Mouse (Mus musculus) hindbrain, embryonic 10.5 days (tissue): ENCODE measurements around the gene Vamp5. TPM values are rescaled to one million over a fixed set of nuclear protein-coding genes. Genes with fewer than 3 reads are reported as not detected.
A peak's percentile ranks its signal among the peaks of the same experiment; 100 is the strongest.

ENCODE experiments used
- DNase-seq: peaks from one replicate; pipeline ENCODE4 v3.0.0-alpha.2; 2017; ENCODE audit warnings: low spot score
- H3K27ac ChIP-seq: fragments of 300-500 bp; sonication (generic); 2 replicates; pipeline ENCODE4 v1.5.1; 2016; ENCODE audit warnings: mild to moderate bottlenecking, moderate library complexity
- H3K27me3 ChIP-seq: fragments of 300-500 bp; sonication (generic); 2 replicates; pipeline ENCODE4 v1.6.1; 2016; ENCODE audit warnings: mild to moderate bottlenecking; ENCODE audit not compliant: poor library complexity, insufficient read depth, severe bottlenecking
- H3K36me3 ChIP-seq: fragments of 300-500 bp; sonication (generic); 2 replicates; pipeline ENCODE4 v1.6.1; 2016; ENCODE audit warnings: mild to moderate bottlenecking, moderate library complexity
- H3K4me1 ChIP-seq: fragments of 300-500 bp; sonication (generic); replicated peaks from 2 replicates; pipeline ENCODE4 v1.6.1; 2016; ENCODE audit warnings: mild to moderate bottlenecking
- H3K4me3 ChIP-seq: fragments of 300-500 bp; sonication (generic); 2 replicates; pipeline ENCODE4 v1.5.1; 2016; ENCODE audit warnings: mild to moderate bottlenecking, moderate library complexity
- H3K9me3 ChIP-seq: fragments of 300-500 bp; sonication (generic); 2 replicates; pipeline ENCODE4 v1.6.1; 2016; ENCODE audit warnings: mild to moderate bottlenecking, moderate library complexity
- WGBS: fragments of 180-500 bp; shearing (Covaris S2); methylation state at CpG from one replicate; pipeline ENCODE4 v1.1.7; 2016; 5-methylcytosine and 5-hydroxymethylcytosine counted together
- polyA plus RNA-seq: library from polyadenylated mRNA; unstranded; fragments of >200 nt; fragmentation: Nextera tagmentation; extraction: Ambion mirVana; gene quantifications from 2 replicates; pipeline ENCODE4 v1.2.1, GENCODE M21; 2016

Gene Vamp5
- polyA plus RNA-seq, 1 experiment from 2014 or later: 13.6 TPM

DNA sequence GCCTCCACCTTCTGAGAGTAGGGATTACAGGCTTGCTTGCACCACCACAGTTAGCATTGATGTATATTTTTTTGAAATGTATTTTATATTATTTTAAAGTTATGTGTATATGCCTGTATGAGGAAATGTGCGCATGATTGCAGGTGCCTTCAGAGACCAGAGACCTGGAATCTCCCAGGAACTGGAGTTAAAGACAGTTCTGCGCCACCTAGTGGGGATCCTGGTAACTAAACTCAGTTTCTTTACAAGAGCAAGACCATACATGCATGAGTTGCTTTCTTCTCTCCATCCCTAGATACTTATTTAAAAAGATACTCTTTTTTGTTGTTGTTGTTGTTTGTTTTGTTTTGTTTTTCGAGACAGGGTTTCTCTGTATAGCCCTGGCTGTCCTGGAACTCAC lies 29.3 kb upstream of the Vamp5 start:
- no peaks in the 10 kb centered on the region for H3K36me3 ChIP-seq
- H3K4me1 ChIP-seq: peaks cover 7% of the 10 kb centered on the region
- WGBS: 17% methylated on average over 3 of the region's 3 CpGs
- no peaks in the 10 kb centered on the region for H3K27me3 ChIP-seq
- H3K27ac ChIP-seq: no peak overlapping the region
- no peaks in the 10 kb centered on the region for H3K9me3 ChIP-seq
- peak; percentile 50 for DNase-seq
- no peak overlapping the region for H3K4me3 ChIP-seq

DNA sequence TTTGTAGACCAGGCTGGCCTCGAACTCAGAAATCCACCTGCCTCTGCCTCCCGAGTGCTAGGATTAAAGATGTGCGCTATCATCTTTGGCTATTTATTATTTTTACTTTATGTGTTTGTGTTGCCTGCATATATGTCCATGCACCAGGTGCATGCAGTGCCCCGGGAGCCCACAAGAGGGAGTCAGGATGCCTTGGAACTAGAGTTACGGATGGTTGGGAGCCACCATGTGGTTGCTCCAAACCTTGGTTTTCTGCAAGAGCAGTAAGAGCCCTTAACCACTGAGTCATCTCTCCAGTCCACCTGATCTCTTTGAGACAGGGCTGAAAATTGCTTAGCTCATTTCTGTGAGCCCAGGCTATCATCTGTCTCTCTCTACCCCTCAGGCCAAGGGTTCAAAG lies 26.9 kb upstream of the Vamp5 start:
- H3K4me1 ChIP-seq: no peaks in the 10 kb centered on the region
- no peaks in the 10 kb centered on the region for H3K27me3 ChIP-seq
- H3K4me3 ChIP-seq: no peak overlapping the region
- H3K36me3 ChIP-seq: no peaks in the 10 kb centered on the region
- no peaks in the 10 kb centered on the region for H3K9me3 ChIP-seq
- DNase-seq: peak; percentile 89
- H3K27ac ChIP-seq: no peak overlapping the region
- 2% methylated on average over 5 of the region's 5 CpGs for WGBS

DNA sequence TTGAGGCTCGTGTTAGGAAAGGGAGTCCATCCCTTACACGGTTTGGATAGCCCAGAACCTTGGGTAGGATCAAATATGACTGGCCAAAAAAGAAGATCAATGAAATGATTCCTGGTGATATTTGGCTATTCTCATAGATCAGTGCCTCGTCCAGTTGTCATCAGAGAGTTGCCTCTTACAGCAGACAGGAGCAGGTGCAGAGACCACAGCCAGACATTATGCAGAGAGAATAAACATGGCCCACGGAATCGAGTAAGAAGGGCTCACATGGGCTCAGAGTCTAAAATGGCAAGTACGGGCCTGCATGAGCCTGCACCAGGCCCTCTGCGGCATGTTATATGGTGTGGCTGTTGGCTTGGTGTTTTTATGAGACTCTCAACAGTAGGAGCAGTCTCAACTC lies 25.1 kb upstream of the Vamp5 start:
- no peak overlapping the region for H3K27ac ChIP-seq
- H3K4me1 ChIP-seq: no peaks in the 10 kb centered on the region
- H3K36me3 ChIP-seq: no peaks in the 10 kb centered on the region
- H3K27me3 ChIP-seq: no peaks in the 10 kb centered on the region
- WGBS: 85% methylated on average over 7 of the region's 7 CpGs
- no peak overlapping the region for H3K4me3 ChIP-seq
- DNase-seq: no peak
- no peaks in the 10 kb centered on the region for H3K9me3 ChIP-seq

DNA sequence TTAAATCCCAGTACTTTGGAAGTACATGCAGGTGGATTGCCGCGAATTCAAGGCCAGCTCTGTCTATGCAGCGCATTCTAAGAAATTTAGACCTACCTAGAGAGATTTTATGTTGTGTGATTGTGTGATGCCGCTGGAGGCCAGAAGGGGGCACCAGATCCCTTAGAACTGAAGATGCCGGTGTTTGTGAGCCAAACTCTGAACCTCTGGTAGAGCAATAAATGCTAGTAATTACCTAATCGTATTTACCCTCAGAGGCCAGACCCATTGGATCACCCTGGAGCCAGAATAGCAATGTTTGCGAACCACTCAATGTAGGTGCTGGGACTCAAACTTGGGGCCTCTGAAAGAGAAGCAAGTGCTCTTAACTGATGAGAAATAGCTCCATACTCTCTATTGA lies 21.6 kb upstream of the Vamp5 start:
- no peaks in the 10 kb centered on the region for H3K36me3 ChIP-seq
- peak; percentile 69 for DNase-seq
- 28% methylated on average over 7 of the region's 7 CpGs for WGBS

DNA sequence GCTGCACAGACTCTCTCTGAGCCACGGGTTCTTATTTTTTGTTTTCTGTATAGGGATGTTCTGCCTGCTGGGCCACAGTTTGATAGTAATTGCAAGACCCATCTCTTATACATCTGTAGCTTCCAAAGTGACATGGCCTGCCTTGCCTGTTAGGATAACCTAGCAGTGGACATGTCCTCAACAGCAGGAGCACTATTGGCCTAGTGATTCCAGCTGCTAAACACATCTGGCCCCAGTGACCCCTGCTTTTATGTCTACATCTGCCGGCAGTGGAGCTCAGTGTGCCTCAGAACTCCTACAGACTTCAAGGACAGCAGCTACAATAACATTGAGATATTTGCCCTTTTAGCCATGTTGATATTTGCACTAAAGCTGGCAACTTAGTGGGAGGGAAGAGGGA lies 19.7 kb upstream of the Vamp5 start:
- no peaks in the 10 kb centered on the region for H3K36me3 ChIP-seq
- H3K4me3 ChIP-seq: no peak overlapping the region
- 38% methylated on average over 2 of the region's 2 CpGs for WGBS
- H3K9me3 ChIP-seq: no peaks in the 10 kb centered on the region
- H3K4me1 ChIP-seq: no peaks in the 10 kb centered on the region
- H3K27ac ChIP-seq: no peak overlapping the region
- peak; percentile 38 for DNase-seq
- H3K27me3 ChIP-seq: no peaks in the 10 kb centered on the region

More for the DNA sequence above, 21.6 kb upstream of the Vamp5 start:
- Histone ChIP-seq H3K4me3 (no peak overlapping the region), H3K27me3 (no peaks in the 10 kb centered on the region), H3K9me3 (no peaks in the 10 kb centered on the region), H3K27ac (no peak overlapping the region), H3K4me1 (no peaks in the 10 kb centered on the region)

DNA sequence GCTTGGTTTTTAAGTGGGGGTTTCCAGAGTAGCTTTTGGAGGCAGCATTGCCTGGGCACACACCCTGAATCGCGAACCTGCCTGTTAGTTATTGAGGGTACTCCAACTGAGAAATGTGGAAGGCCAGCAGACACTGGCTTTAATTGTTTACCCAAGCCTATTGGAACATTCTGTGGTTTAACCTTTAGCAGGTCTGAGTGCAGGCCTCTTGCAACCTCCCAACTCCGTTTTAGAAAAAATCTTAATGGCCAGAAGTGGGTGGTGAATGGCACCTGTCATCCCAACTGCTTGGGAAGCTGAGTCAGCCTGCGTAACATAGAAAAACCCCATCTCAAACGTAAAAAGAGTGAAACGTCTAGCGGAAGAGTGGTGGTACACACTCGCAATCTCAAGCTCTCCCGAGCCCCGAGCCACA lies 16.6 kb upstream of the Vamp5 start:
- DNase-seq: no peak
- no peaks in the 10 kb centered on the region for H3K4me1 ChIP-seq
- no peaks in the 10 kb centered on the region for H3K36me3 ChIP-seq
- 83% methylated on average over 10 of the region's 10 CpGs for WGBS
- no peaks in the 10 kb centered on the region for H3K27me3 ChIP-seq
- H3K9me3 ChIP-seq: no peaks in the 10 kb centered on the region
- no peak overlapping the region for H3K4me3 ChIP-seq
- no peak overlapping the region for H3K27ac ChIP-seq

DNA sequence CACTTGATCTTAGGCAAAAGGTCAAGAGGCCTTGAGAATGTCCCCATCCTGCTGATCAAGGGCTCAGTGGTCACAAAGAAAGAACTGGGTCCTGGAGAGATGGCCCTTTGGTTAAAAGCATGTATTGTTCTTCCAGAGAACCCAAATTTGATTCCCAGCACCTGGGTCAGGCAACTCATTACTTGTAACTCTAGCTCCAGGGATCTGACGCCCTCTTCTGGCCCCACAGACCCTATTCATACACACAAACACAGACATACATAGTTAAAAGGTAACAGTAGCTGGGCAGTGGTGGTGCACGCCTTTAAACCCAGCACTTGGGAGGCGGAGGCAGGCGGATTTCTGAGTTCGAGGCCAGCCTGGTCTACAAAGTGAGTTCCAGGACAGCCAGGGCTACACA lies 12.1 kb upstream of the Vamp5 start:
- 89% methylated on average over 5 of the region's 5 CpGs for WGBS
- no peak for DNase-seq

DNA sequence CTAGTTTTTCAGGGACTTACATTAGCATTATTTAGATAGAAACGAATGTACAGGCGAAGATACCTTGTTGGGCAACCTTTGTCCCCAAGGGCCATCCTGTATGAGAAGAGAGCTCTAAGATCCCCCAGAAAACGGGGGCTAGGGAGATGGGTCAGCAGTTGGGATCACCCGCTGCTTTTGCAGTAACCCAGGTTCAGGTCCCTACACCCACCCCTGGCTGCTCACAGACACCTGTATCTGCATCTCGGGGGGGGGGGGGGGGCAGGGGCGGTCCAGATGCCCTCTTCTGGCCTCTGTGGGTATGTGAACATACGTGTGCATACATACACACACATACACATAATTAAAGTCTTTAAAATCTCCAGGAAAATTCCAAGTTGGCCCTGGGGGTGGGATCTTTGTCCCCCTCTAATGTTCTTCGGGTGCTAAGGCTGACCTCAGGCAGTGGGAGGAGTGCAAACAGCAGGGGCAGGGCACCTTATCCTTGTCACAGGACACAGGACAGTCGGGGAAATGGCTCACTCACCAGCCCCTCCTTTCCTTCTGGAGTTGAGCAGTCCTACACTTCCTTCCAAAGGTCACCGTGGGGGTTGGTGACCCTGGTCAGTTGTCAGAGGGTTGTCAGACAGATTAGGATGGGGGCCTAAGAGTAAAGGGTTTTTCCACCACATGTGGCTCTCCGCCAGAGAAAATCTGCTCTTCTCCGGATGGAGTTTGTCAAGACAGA lies 10.7 kb upstream of the Vamp5 start:
- H3K27me3 ChIP-seq: peaks cover 25% of the 10 kb centered on the region
- no peaks in the 10 kb centered on the region for H3K36me3 ChIP-seq
- peak overlapping the region; percentile 58 for H3K4me3 ChIP-seq
- DNase-seq: peak; percentile 40
- 12% methylated on average over 12 of the region's 12 CpGs for WGBS
- peak overlapping the region; percentile 86 for H3K27ac ChIP-seq
- peaks cover 29% of the 10 kb centered on the region for H3K4me1 ChIP-seq
- no peaks in the 10 kb centered on the region for H3K9me3 ChIP-seq

More for the DNA sequence above, 12.1 kb upstream of the Vamp5 start:
- H3K27me3 ChIP-seq: peaks cover 25% of the 10 kb centered on the region
- no peaks in the 10 kb centered on the region for H3K9me3 ChIP-seq
- H3K36me3 ChIP-seq: no peaks in the 10 kb centered on the region
- no peak overlapping the region for H3K4me3 ChIP-seq
- no peak overlapping the region for H3K27ac ChIP-seq
- H3K4me1 ChIP-seq: peaks cover 29% of the 10 kb centered on the region

DNA sequence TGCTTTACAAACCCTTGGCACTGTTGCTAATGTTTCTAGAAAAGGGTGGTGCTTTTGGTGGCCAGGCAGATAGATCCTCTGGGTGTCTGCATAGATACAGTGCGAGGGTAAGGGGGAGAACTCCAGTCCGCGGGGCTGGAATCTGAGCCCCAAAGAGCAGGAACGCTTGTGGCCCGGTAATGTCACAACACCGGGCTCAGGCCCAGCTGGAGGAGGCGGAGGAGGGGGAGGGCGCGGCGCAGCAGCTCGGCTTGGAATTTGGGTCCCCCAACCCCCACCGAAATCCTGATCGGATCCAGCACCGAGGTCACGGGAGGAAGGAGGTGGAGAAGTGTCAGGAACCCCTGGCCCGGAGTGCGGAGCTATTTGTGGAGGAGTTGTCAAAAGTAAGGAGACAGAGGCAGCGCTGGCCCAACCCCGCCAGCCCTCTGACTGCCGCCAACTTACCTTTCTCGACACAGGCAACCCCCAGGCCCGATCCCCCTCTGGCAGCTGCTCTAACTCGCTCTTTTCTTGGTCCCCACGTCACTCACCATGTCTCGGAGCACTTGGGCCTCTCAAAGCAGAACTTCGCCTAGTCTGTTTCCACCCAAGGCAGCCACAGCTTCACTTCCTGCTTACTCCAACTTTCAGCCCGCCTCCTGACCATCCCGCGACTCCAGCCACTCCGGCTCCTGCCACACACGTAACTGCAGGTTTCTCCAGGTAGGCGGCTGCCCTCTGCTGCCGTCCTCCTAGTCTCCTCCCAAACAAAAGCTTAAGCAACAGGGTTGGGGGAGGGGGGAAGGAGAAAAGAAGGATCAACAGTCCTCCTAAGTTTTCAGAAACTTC lies 9.9 kb upstream of the Vamp5 start, which contains the start of gene Vamp8:
Gene Vamp8, minus strand, starts transcription at position 763 of the 831 bp plus-strand sequence.
- Histone ChIP-seq H3K27me3 (peaks cover 25% of the 10 kb centered on the region), H3K27ac (peak within 1 kb of the TSS; percentile 86), H3K4me1 (peaks cover 29% of the 10 kb centered on the region), H3K9me3 (no peaks in the 10 kb centered on the region), H3K36me3 (no peaks in the 10 kb centered on the region), H3K4me3 (peak within 1 kb of the TSS; percentile 58)
- WGBS: 2% methylated on average over 33 of the region's 33 CpGs
- DNase-seq: peak; percentile 60

DNA sequence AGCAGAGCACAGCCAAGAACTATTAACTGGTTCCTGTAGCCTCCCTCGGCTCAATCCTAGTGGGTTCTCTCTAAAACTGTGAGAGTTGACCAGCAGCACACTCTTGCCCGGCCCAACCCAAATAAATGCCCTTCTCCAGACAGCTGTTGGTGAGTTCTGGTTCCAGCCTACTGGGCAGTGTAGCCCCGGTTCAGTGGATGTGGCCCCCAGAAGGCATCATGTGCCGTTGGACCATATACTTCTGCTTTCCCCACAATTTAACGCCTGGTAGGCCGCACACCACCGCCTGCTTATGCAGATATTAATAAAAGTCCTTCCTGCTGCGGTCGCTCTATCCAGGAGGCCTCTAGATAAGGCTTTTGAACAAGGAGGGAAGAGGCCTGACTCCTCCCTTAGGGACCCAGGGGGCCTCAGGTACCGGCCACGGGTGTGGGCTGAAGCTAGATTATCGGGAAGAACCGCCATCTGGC lies 9.2 kb upstream of the Vamp5 start:
- WGBS: 34% methylated on average over 13 of the region's 13 CpGs
- Histone ChIP-seq H3K4me3 (peak overlapping the region; percentile 58), H3K27ac (peak overlapping the region; percentile 86), H3K27me3 (peaks cover 25% of the 10 kb centered on the region), H3K9me3 (no peaks in the 10 kb centered on the region), H3K4me1 (peaks cover 29% of the 10 kb centered on the region), H3K36me3 (no peaks in the 10 kb centered on the region)
- DNase-seq: no peak

DNA sequence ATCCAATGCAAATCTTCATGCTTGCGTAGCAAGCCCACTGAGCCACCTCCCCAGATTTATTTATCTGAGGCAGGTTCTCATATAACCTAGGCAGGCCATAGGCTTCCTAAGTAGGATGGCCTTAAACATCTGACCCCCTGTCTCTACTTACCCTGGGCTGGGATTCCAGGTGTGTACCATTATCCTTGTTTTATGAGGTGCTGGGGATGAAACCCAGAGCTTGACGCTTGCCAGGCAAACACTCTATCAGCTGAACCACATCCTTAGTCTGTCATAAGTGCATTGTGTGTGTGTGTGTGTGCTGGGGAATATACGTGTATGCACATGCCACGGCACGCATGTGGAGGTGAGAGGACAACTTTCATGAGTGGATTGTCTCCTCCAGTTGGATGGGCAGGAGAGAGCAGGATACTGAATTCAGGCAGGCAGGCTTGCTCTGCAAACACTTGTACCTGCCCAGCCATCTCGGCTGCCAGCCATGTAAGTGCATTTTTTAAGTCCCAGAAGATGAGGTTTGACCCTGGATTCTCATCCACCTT lies 8.6 kb upstream of the Vamp5 start:
- DNase-seq: no peak
- WGBS: 90% methylated on average over 6 of the region's 6 CpGs
- Histone ChIP-seq H3K4me3 (no peak overlapping the region), H3K27ac (no peak overlapping the region), H3K27me3 (peaks cover 25% of the 10 kb centered on the region), H3K36me3 (no peaks in the 10 kb centered on the region), H3K4me1 (peaks cover 29% of the 10 kb centered on the region), H3K9me3 (no peaks in the 10 kb centered on the region)

DNA sequence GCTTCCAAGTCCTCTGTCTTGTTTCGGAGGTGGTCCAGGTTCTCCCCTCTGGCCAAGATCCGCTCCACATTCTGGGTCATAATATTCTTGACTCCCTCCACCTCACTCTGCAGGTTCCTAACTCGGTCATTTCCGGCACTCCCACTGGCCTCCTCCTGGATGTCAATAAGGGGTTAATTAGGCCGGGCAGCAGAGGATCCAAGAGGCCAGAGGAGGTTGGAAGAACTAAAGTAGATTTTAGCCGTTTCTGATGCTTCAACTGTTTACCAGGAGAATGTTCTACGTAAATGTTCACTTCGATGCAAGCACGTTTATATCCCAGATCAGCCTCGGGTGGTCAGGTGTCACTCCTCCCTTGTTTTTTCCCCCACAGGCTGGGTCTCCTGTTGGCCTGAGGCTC lies 8.0 kb upstream of the Vamp5 start:
- WGBS: 71% methylated on average over 10 of the region's 10 CpGs
- Histone ChIP-seq H3K27me3 (peaks cover 25% of the 10 kb centered on the region), H3K4me1 (peaks cover 29% of the 10 kb centered on the region), H3K36me3 (no peaks in the 10 kb centered on the region), H3K4me3 (no peak overlapping the region), H3K9me3 (no peaks in the 10 kb centered on the region), H3K27ac (no peak overlapping the region)
- no peak for DNase-seq

DNA sequence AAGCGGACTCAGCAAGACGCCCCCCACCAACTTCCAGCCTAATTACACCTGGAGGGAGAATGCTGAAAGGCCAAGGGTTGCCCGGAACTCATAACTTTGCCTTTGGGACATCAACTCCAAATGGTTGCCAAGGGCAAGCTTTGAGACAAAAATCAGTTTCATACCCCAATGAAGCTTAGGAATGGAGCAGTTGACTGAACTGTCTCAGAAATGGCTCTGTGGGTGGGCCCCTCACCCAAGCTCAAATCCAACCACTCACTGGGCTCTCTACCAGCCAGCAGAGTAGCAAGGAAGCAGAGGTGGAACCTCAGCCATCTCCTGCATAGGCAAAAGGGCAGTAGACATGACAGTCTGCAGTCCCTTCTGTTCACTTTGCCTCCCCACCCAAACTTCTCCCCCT lies 7.5 kb upstream of the Vamp5 start:
- Histone ChIP-seq H3K36me3 (no peaks in the 10 kb centered on the region), H3K27ac (no peak overlapping the region), H3K4me3 (no peak overlapping the region), H3K27me3 (peaks cover 25% of the 10 kb centered on the region), H3K4me1 (peaks cover 29% of the 10 kb centered on the region), H3K9me3 (no peaks in the 10 kb centered on the region)
- WGBS: 70% methylated on average over 3 of the region's 3 CpGs
- DNase-seq: no peak
